Mouse (Mus musculus) ES-Bruce4 (cell line): ENCODE results near the gene Smyd2.

ENCODE experiments used
- CTCF ChIP-seq: IDR thresholded peaks from one replicate; pipeline ENCODE4 v1.8.1; 2011; ENCODE audit warnings: low read depth, low read length
- EP300 ChIP-seq: IDR thresholded peaks from 2 replicates; pipeline ENCODE4 v1.6.1; 2011; ENCODE audit warnings: low read depth, low read length; ENCODE audit not compliant: insufficient read depth
- POLR2A ChIP-seq: IDR thresholded peaks from one replicate; pipeline ENCODE4 v1.8.1; 2011; ENCODE audit warnings: low read length; ENCODE audit not compliant: insufficient read depth

- no peak for TF ChIP-seq CTCF
- TF ChIP-seq POLR2A, result no peak
- TF ChIP-seq EP300, result no peak
Observed at GRCm38 (mm10) chr1:189867034-189867433, 55.1 kb downstream of the Smyd2 start.
